Mouse (Mus musculus) embryonic facial prominence, embryonic 14.5 days (tissue): Measurements from ENCODE around the gene Zfand3. TPM values are rescaled to one million over a fixed set of nuclear protein-coding genes. Genes with fewer than 3 reads are reported as not detected.

ENCODE experiments used
- ATAC-seq: fragments of 200-750 bp; cut with Nextera tagmentation; 2 replicates; pipeline ENCODE4 v1.8.0; 2017; ENCODE audit warnings: low read depth, moderate number of reproducible peaks, moderate TSS enrichment
- DNase-seq: peaks from one replicate; pipeline ENCODE4 v3.0.0-alpha.2; 2015; ENCODE audit warnings: low spot score
- H3K27ac ChIP-seq: fragments of 300-500 bp; sonication (generic); replicated peaks from 2 replicates; pipeline ENCODE4 v1.5.1; 2014; ENCODE audit warnings: low read depth, mild to moderate bottlenecking, low read length, moderate library complexity
- H3K27me3 ChIP-seq: fragments of 300-500 bp; sonication (generic); replicated peaks from 2 replicates; pipeline ENCODE4 v1.6.1; 2014; ENCODE audit warnings: low read length; ENCODE audit not compliant: control insufficient read depth, insufficient read depth
- H3K36me3 ChIP-seq: fragments of 300-500 bp; sonication (generic); 2 replicates; pipeline ENCODE4 v1.6.1; 2014; ENCODE audit warnings: low read length, mixed read lengths; ENCODE audit not compliant: control insufficient read depth, insufficient read depth
- H3K4me1 ChIP-seq: fragments of 300-500 bp; sonication (generic); 2 replicates; pipeline ENCODE4 v1.6.1; 2014; ENCODE audit warnings: antibody characterized with exemption, low read length; ENCODE audit not compliant: control insufficient read depth, insufficient read depth
- H3K4me2 ChIP-seq: fragments of 300-500 bp; sonication (generic); 2 replicates; pipeline ENCODE4 v1.6.1; 2014; ENCODE audit warnings: low read depth, mild to moderate bottlenecking, low read length, moderate library complexity, mixed read lengths
- H3K4me3 ChIP-seq: fragments of 300-500 bp; sonication (generic); 2 replicates; pipeline ENCODE4 v1.5.1; 2014; ENCODE audit warnings: low read depth, mild to moderate bottlenecking, low read length
- H3K9ac ChIP-seq: fragments of 300-500 bp; sonication (generic); 2 replicates; pipeline ENCODE4 v1.6.1; 2014; ENCODE audit warnings: low read depth, mild to moderate bottlenecking, low read length, moderate library complexity, mixed read lengths
- H3K9me3 ChIP-seq: fragments of 300-500 bp; sonication (generic); 2 replicates; pipeline ENCODE4 v1.6.1; 2016; ENCODE audit warnings: low read length; ENCODE audit not compliant: control insufficient read depth
- WGBS: fragments of 180-500 bp; shearing (Covaris S2); extraction: QIAGEN DNeasy Blood & Tissue Kit; methylation state at CpG from one replicate; pipeline ENCODE4 v1.1.7; 2014; 5-methylcytosine and 5-hydroxymethylcytosine counted together
- polyA plus RNA-seq: library from polyadenylated mRNA; unstranded; fragments of >200 nt; fragmentation: Nextera tagmentation; extraction: Ambion mirVana; gene quantifications from 2 replicates; pipeline ENCODE4 v1.2.1, GENCODE M21; 2014

Gene Zfand3
- polyA plus RNA-seq, 1 experiment from 2014 or later: 41.0 TPM

DNA sequence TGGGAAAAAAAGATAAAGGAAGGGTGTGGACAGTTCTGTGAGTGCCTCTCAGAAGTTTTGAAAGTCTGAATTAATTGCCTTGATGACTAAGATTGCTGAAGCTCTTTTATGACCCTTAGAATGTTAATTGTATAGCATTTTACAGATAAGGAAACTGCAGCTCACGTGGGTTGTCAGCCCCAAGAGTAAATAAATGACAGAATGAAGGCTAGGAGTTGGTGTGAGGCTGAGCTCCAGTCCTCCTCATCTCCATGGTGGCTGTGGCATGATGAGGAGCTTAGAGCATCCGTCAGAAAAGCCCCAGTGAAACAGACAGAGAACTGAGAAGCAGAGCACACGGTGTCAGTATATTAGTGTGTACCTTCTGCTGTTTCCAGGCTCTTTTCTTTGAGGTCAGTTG, 59.3 kb downstream of the Zfand3 start:
- H3K4me3 ChIP-seq: no peak overlapping the region
- no peak overlapping the region for H3K9ac ChIP-seq
- ATAC-seq (no peak), DNase-seq (no peak)
- H3K36me3 ChIP-seq: 0 out of 2 replicates have a peak, but pooled peaks cover 3% of the 10 kb centered on the region
- H3K27ac ChIP-seq: no peak overlapping the region
- no peaks in the 10 kb centered on the region for H3K27me3 ChIP-seq
- peaks cover 14% of the 10 kb centered on the region for H3K4me1 ChIP-seq
- no peak overlapping the region for H3K4me2 ChIP-seq
- 28% methylated on average over 3 of the region's 3 CpGs for WGBS
- no peaks in the 10 kb centered on the region for H3K9me3 ChIP-seq

DNA sequence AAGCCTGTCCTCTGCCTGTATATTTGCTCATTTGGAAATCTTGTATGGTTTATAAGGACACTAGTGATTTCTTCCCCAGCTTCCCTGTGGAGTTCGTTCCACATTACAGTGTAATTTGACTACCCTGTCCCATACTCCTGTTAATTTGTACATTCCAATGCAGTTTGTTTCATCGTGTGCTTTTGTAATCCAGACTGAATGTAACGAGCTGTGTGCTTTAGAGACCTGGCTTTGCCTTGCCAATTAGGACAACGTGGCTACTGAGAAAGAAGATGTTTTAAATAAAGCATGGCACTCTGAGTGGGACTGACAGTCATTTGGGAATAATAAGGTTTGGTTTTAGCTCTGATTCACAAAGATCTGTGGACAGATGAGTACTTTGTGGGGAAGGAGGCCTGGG, 60.2 kb downstream of the Zfand3 start:
- no peak overlapping the region for H3K4me2 ChIP-seq
- no peaks in the 10 kb centered on the region for H3K27me3 ChIP-seq
- no peak overlapping the region for H3K4me3 ChIP-seq
- peak; percentile 50; the same call in 1 of the 2 replicates for ATAC-seq
- 0 out of 2 replicates have a peak, but pooled peaks cover 3% of the 10 kb centered on the region for H3K36me3 ChIP-seq
- peaks cover 13% of the 10 kb centered on the region for H3K4me1 ChIP-seq
- WGBS: 25% methylated on average over 4 of the region's 4 CpGs
- no peaks in the 10 kb centered on the region for H3K9me3 ChIP-seq
- DNase-seq: peak; percentile 44
- peak overlapping the region; percentile 55 for H3K27ac ChIP-seq
- H3K9ac ChIP-seq: no peak overlapping the region

DNA sequence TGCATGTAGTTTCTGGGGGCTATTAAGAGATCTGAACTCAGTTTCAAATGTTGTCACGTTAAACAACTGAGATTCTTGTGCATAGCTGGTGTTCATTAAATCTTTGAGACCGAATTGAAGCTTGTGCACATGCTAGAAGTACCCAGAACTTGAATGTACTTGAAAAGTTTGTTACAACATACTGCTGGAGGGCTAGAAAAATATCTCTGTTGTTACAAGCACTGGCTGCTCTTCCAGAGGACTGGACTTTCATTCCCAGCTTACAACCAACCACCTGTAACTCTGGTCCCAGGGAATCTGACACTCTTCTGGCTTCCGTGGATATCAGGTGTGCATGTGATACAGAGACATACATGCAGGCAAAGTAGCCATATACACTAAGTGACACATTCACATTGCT, 65.2 kb downstream of the Zfand3 start:
- Histone ChIP-seq H3K9me3 (no peaks in the 10 kb centered on the region), H3K27me3 (no peaks in the 10 kb centered on the region), H3K36me3 (0 out of 2 replicates have a peak, but pooled peaks cover 8% of the 10 kb centered on the region), H3K4me1 (peaks cover 5% of the 10 kb centered on the region), H3K4me2 (no peak overlapping the region), H3K27ac (no peak overlapping the region), H3K9ac (no peak overlapping the region), H3K4me3 (no peak overlapping the region)
- 62% methylated on average over 3 of the region's 3 CpGs for WGBS
- DNase-seq: no peak
- ATAC-seq: no peak

DNA sequence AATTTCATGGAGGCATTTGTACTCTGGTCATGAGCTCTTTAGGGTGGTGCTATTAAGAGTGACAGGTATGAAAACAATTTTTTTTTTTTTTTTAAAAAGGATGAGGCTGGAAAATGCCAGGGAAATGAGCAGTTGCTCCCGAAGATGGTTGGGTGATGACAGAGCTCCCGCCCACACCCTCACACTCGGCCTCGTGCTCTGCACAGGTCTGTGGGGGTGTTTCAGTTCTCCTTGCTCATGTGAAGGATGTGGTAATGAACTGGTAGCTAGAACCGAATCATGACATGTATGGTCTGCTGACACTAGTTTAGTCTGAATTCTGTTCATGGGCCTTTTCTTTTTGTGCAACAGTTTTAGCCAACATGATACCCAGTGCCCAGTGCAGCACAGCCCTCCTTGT, 66.1 kb downstream of the Zfand3 start:
- no peak overlapping the region for H3K9ac ChIP-seq
- no peak overlapping the region for H3K27ac ChIP-seq
- ATAC-seq (no peak), DNase-seq (no peak)
- H3K36me3 ChIP-seq: 0 out of 2 replicates have a peak, but pooled peaks cover 8% of the 10 kb centered on the region
- H3K9me3 ChIP-seq: no peaks in the 10 kb centered on the region
- no peak overlapping the region for H3K4me2 ChIP-seq
- 72% methylated on average over 5 of the region's 5 CpGs for WGBS
- no peaks in the 10 kb centered on the region for H3K4me1 ChIP-seq
- H3K4me3 ChIP-seq: no peak overlapping the region
- no peaks in the 10 kb centered on the region for H3K27me3 ChIP-seq

DNA sequence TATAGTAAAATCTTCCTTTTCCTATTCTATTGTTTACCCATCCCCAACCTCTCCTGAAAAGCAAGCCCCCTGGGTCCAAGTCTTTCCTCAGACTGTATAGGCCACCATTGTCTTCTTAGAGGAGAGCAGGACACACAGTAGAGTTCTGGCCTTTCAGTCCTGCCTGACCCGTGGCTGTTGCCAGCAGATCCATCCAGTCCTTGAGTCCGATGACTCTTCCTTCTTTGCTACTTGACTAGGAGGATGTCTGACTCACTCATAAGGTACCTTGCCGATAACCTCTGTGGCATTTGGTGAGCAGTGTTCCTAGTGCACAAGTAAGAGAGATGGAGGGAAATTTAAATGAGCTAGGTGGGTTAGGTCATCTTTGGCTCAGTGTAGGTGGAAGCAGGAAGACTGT, 68.1 kb downstream of the Zfand3 start:
- H3K27me3 ChIP-seq: no peaks in the 10 kb centered on the region
- H3K4me3 ChIP-seq: no peak overlapping the region
- 83% methylated on average over 3 of the region's 3 CpGs for WGBS
- 0 out of 2 replicates have a peak, but pooled peaks cover 8% of the 10 kb centered on the region for H3K36me3 ChIP-seq
- no peaks in the 10 kb centered on the region for H3K9me3 ChIP-seq
- H3K4me1 ChIP-seq: no peaks in the 10 kb centered on the region
- no peak for ATAC-seq
- H3K9ac ChIP-seq: no peak overlapping the region
- H3K27ac ChIP-seq: no peak overlapping the region
- no peak overlapping the region for H3K4me2 ChIP-seq
- DNase-seq: no peak

DNA sequence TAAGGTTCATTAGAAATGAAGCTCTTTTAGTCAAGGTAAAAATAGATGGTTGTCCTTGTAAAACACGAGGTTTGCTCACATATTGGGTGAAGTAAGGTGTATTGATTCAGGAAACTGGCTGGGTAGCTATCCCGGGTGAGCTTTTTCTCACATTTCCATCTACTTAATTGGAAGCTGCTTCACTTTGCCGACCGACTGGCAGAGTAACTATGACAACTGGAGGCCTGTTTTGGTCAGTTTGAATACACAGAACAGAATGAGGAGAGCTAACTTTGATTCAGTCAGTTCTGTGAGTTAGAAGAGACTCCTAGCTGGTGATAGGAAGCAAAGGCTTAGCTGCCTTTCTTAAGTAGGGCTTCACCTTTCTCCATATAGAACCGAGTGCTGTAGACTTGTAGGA, 71.4 kb downstream of the Zfand3 start:
- WGBS: 63% methylated on average over 5 of the region's 5 CpGs

DNA sequence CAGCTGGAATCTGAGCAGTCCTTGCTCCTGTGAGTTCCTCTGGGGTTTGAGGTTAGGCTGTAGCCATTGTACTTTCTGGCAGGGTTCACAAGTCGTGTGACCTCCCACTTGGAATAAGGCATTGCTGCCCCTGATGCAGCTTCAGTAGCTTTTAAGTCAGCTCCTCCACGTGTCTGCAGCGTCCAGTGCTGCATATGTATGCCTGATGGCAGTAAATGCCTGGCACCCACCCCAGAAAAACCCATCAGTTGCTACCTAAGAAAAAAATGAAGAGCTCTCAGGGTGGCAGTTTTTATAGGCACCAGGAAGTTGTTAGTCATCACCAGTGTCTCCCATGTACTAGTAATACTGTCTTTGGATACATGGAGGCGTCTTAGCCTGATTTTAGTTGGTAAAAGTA, 79.5 kb downstream of the Zfand3 start:
- peaks cover 8% of the 10 kb centered on the region; the same call in 1 of the 2 replicates for H3K36me3 ChIP-seq
- H3K27me3 ChIP-seq: no peaks in the 10 kb centered on the region
- no peak overlapping the region for H3K27ac ChIP-seq
- no peak overlapping the region for H3K9ac ChIP-seq
- no peaks in the 10 kb centered on the region for H3K4me1 ChIP-seq
- no peak overlapping the region for H3K4me2 ChIP-seq
- DNase-seq: no peak
- no peak overlapping the region for H3K4me3 ChIP-seq
- 56% methylated on average over 4 of the region's 4 CpGs for WGBS
- no peak for ATAC-seq
- H3K9me3 ChIP-seq: no peaks in the 10 kb centered on the region

More for the DNA sequence above, 71.4 kb downstream of the Zfand3 start:
- DNase-seq (no peak), ATAC-seq (no peak)
- no peak overlapping the region for H3K4me2 ChIP-seq
- no peak overlapping the region for H3K27ac ChIP-seq
- H3K4me3 ChIP-seq: no peak overlapping the region
- no peaks in the 10 kb centered on the region for H3K9me3 ChIP-seq
- no peaks in the 10 kb centered on the region for H3K27me3 ChIP-seq
- 0 out of 2 replicates have a peak, but pooled peaks cover 8% of the 10 kb centered on the region for H3K36me3 ChIP-seq
- no peak overlapping the region for H3K9ac ChIP-seq
- no peaks in the 10 kb centered on the region for H3K4me1 ChIP-seq

DNA sequence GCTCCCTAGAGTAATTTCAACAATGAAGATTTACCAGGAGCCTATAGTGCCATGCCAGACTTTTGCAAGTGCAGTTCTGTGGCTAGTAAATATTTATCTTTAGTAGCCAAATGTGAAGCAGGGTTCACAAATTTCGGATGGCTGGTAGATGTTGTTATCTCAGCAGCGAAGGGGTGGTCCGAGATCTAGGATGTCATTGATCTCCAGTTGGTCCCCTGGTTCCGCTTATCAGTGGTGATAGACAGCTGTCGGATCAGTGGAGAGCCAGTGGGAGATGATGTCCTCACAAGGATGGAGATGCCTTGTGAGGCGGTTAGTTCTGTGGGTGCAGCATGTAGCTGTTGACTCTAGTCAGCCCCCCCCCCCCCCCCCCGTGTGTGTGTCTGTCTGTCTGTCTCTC, 82.2 kb downstream of the Zfand3 start:
- Histone ChIP-seq H3K36me3 (peaks cover 8% of the 10 kb centered on the region; the same call in 1 of the 2 replicates), H3K4me1 (no peaks in the 10 kb centered on the region), H3K9me3 (no peaks in the 10 kb centered on the region), H3K9ac (no peak overlapping the region), H3K4me3 (no peak overlapping the region), H3K27me3 (no peaks in the 10 kb centered on the region), H3K4me2 (no peak overlapping the region), H3K27ac (no peak overlapping the region)
- DNase-seq (no peak), ATAC-seq (no peak)
- WGBS: 87% methylated on average over 6 of the region's 7 CpGs

DNA sequence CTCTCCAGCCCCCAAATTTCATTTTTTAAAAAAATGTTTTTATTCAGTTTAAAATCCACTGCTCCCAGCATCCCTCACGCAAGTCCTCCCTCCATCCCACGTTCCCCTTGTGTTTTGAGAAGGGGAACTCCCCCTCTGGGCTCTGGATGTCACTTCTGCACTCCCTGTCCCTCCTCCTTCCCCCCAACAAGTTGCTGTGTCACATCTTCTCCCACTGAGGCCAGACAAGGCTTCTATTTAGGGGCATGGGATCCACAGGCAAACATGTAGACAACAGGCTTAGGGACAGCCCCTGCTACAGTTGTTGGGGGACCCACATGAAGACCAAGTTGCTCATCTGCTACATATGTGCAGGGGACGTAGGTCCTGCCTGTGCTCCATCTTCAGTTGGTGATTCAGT, 83.9 kb downstream of the Zfand3 start:
- Histone ChIP-seq H3K27ac (no peak overlapping the region), H3K9me3 (no peaks in the 10 kb centered on the region), H3K27me3 (no peaks in the 10 kb centered on the region), H3K4me1 (no peaks in the 10 kb centered on the region), H3K9ac (no peak overlapping the region), H3K4me3 (no peak overlapping the region), H3K4me2 (no peak overlapping the region), H3K36me3 (no peaks in the 10 kb centered on the region)
- WGBS: 83% methylated on average over 3 of the region's 3 CpGs
- no peak for ATAC-seq
- no peak for DNase-seq
